Mouse (Mus musculus) retina, adult 2 months (tissue): ENCODE data around the gene Klk1b3.
"Not testable (repeated sequence)": the region's sequence is repeated elsewhere in the genome, so short reads cannot be mapped to it uniquely, and the experiment has no call there.

Experiments used
- DNase-seq: peaks from one replicate; pipeline ENCODE4 v3.0.0-alpha.2; 2012; ENCODE audit warnings: low read depth, low spot score

Gene Klk1b3

GRCm38 (mm10) chr7:44197891-44198290 is at the start of gene Klk1b3:
Gene Klk1b3, plus strand, starts transcription at chr7:44198191.
- no peak for DNase-seq

GRCm38 (mm10) chr7:44179299-44180045 is 18.5 kb upstream of the Klk1b3 start:
- DNase-seq: no peak

- DNase-seq: not testable (repeated sequence)
Measured at GRCm38 (mm10) chr7:44186516-44186915, 11.5 kb upstream of the Klk1b3 start.

- DNase-seq: not testable (repeated sequence)
Measured at GRCm38 (mm10) chr7:44187936-44188335, 10.1 kb upstream of the Klk1b3 start, which contains the start of gene Klk1b24. Gene Klk1b24, plus strand, starts transcription at chr7:44188236.

GRCm38 (mm10) chr7:44193466-44193865 is 4.5 kb upstream of the Klk1b3 start:
- not testable (repeated sequence) for DNase-seq

- DNase-seq: not testable (repeated sequence)
Measured at GRCm38 (mm10) chr7:44207135-44207534, 9.1 kb downstream of the Klk1b3 start, which contains the start of gene Klk1b4. Gene Klk1b4, plus strand, starts transcription at chr7:44207435.

- no peak for DNase-seq
Measured at GRCm38 (mm10) chr7:44208307-44208706, 10.3 kb downstream of the Klk1b3 start.

- DNase-seq: no peak
Measured at GRCm38 (mm10) chr7:44215645-44216044, 17.7 kb downstream of the Klk1b3 start, which contains the start of gene Klk1b5. Gene Klk1b5, plus strand, starts transcription at chr7:44215945.

GRCm38 (mm10) chr7:44221601-44222000 is 23.6 kb downstream of the Klk1b3 start:
- not testable (repeated sequence) for DNase-seq

- not testable (repeated sequence) for DNase-seq
Measured at GRCm38 (mm10) chr7:44222335-44222734, 24.3 kb downstream of the Klk1b3 start.

- DNase-seq: no peak
Measured at GRCm38 (mm10) chr7:44225076-44225475, 27.1 kb downstream of the Klk1b3 start, which contains the start of gene Klk1. Gene Klk1, plus strand, starts transcription at chr7:44225360.

- no peak for DNase-seq
Measured at GRCm38 (mm10) chr7:44235909-44236308, 37.9 kb downstream of the Klk1b3 start, which contains the start of gene Gm36864. Gene Gm36864, plus strand, starts transcription at chr7:44236177.

GRCm38 (mm10) chr7:44239913-44240312 is 41.9 kb downstream of the Klk1b3 start:
- no peak for DNase-seq

- no peak for DNase-seq
Measured at GRCm38 (mm10) chr7:44240712-44241111, 42.7 kb downstream of the Klk1b3 start.

- DNase-seq: no peak
Measured at GRCm38 (mm10) chr7:44241163-44241562, 43.2 kb downstream of the Klk1b3 start.

GRCm38 (mm10) chr7:44244080-44244479 is 46.1 kb downstream of the Klk1b3 start:
- no peak for DNase-seq

- peak; percentile 89 for DNase-seq
Measured at GRCm38 (mm10) chr7:44246055-44246983, 48.3 kb downstream of the Klk1b3 start, which contains the start of the genes 1700028J19Rik and 2410002F23Rik. Gene 1700028J19Rik, minus strand, starts transcription at chr7:44246695. Gene 2410002F23Rik, plus strand, starts transcription at chr7:44246722.

GRCm38 (mm10) chr7:44246984-44247470 is 49.0 kb downstream of the Klk1b3 start:
- DNase-seq: no peak

GRCm38 (mm10) chr7:44247971-44248370 is 50.0 kb downstream of the Klk1b3 start:
- no peak for DNase-seq

GRCm38 (mm10) chr7:44249248-44249647 is 51.3 kb downstream of the Klk1b3 start:
- no peak for DNase-seq

GRCm38 (mm10) chr7:44250732-44251275 is 52.8 kb downstream of the Klk1b3 start:
- not testable (repeated sequence) for DNase-seq
